Mouse (Mus musculus): ENCODE data around the gene S100pbp.

GRCm38 (mm10) chr4:129145943-129146342 lies 43.6 kb downstream of the S100pbp start:
- TF ChIP-seq CTCF (IDR thresholded peaks at IDR 0.05; ENCODE audit: extremely low read depth, insufficient read length, insufficient replicate concordance, low read depth, low read length) (no peak), POLR2A (IDR thresholded peaks at IDR 0.05; ENCODE audit: low read depth, low read length) (no peak)
